Mouse (Mus musculus) embryo, embryonic 10.5 days (tissue): ENCODE results near the gene Magi1.
A peak's percentile ranks its signal among the peaks of the same experiment; 100 is the strongest.

Experiments used
- DNase-seq: peaks from one replicate; pipeline ENCODE4 v3.0.0-alpha.2; 2015; ENCODE audit warnings: low spot score

Gene Magi1

DNA sequence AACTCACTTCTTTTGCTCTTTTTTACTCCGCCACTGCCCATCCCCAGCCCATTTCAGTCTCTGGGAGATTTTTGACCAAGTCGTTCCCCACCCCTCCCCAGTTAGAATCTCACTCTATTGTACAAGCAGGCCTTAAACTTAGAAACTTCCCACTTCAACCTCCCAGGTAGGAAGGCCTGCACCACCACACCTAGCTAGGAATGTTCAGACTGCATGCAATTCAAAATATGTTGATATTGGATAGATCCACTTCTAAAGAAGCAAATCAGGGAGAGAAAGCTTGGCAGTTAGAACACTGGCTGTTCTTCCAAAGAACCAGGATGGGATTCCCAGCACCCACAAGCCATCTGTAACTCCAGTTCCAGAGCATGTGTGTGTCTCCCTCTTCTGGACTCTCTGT, 81.8 kb downstream of the Magi1 start:
- DNase-seq: no peak

DNA sequence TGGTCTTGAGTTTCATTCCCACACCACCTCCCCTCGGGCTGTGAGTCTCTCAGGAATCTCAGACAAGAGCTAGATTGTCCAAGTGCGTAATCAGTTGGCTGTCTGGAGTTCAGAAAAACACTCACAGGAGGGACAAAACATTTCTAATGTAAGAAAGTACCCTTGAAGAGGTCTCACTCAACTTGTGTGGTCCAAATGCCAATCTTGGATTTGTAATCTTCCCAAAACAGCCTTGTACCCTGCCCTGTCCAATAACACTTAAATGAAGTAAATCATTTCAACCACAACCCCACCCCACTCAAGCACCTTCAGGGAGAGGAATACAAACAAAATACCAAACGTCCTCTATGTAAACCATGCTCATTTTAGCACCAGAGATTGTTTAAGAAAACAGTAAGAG, 82.8 kb downstream of the Magi1 start:
- no peak for DNase-seq

DNA sequence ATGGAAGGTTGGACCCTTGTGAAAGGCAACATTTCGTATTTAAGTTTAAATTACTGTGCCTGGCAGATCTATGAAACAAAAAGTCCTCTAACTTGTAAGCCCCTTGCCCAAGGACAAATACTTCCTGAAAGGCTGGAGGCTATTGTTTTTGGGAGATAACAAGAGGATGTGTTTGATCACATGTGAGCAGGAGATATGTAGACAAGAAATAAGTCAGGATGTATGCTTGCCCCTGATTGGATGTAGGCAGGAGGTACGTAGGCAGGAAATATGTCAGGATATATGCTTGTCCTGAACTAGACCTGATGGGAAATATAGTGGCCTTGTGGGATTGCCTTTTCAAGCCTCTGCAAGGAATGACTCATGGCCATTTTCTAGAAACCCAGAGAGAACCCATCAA, 84.0 kb downstream of the Magi1 start:
- no peak for DNase-seq

DNA sequence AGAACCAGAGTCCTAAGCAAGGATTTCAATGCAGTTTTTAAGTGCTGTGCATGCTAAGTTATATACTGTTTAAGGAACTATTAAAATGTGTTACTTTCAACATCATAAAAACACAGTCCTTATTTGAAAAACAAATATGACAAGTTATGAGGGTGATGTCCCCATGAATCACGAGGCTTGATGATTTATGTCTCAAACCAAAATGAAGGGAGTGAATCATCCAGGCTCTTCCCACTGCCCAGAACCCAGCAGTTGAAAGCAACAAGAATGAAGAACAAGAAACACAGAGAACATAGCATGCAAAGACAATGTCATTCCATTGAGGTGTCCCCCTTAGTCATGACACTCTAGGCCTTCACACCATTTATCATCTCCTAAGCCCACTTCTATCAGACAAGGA, 85.9 kb downstream of the Magi1 start:
- no peak for DNase-seq

DNA sequence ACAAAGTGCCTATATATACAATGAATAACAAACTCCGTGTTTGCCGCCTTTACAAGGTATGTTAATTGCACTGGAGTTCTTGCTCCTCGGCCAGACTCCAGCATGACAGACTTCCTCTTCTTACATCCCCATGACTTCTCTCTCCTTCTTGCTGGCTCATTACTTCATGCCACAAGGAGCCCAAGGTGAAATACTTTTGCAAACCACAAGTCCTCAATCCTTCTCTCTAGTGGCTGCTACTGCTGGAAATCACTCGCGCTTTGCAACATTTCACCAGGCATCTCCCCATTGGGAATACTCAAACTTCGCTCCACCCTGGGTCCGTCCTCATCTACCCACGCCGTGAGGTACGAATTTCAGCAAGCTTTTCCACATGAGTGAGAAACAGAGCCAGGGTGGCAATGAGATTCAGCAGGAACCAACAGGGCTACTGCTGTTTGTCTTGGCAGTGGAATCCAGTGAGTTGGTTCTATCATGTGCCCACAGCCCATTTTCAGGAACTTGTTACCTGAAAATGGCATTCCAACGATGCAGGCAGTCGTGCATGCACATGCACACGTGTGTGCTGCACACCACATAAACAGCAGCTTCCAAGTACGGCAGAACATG, 88.3 kb downstream of the Magi1 start:
- no peak for DNase-seq

DNA sequence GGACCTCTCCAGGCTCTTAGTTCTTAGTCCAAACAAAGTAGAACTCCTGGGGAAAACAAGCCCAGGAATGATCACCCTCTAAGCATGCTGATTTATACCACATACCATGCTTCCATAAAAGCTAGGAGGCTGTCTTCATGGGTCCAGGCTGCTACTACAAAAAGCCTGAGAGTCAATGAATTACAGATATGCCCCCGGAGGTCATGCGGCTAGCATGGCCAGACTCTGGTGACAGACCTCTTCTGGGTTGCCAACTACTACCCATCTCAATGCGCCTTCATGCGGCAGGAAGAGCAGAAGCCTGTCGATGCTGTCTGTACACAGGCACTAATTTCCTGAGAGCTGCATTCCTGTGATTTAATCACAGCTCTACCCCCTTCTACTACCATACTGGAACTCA, 92.9 kb downstream of the Magi1 start:
- DNase-seq: no peak

DNA sequence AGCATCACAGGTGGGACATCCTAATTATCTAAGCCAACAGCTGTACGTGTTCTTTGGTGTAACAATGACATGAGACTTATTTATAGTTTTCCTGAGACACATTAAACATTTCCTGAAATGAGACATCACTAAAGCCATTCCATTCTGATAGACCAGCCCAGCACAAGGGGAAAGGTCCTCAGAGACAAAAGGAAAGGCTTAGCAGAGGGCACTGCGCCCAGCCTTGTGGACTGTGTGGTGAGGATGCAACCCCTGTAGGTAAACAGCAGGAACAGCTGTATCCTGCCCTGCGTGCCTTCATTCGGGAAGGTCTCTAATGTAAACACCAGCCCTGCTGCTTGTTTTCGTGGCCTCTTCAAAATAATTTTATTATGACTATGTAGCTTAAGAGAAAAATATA, 94.3 kb downstream of the Magi1 start:
- DNase-seq: no peak

DNA sequence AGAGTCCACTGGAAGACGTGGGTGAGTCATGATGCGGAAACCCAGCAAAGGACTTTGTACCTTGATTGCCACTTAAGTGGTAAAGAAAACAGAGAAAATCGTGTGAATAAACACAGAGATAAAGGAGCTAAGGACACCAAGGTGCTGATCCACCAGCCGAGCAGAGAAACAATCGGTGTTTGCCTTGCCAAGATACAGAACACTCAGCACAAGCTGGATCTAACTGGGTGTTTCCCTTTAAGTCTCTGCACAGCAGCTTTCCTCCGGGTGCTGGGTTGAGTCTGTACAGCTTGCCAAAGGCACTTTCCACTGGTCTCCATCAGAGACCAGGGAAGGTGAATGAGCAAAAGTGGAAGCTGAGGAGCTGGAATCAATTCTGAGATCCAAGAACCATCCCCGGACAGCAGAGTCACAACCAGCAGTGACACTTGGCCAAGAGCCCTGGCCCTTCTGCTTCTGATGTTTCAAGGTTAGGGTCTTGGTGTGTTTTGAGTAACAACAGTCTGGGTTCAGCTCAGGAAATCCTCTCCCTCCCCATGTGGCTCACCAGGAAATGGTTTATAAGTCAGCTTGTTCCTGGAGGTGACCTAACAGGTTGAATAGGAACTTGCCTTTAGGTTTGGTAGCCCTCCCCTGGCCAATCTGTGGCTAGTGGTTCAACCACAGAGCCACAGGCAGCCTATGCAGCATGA, 96.9 kb downstream of the Magi1 start:
- DNase-seq: no peak

DNA sequence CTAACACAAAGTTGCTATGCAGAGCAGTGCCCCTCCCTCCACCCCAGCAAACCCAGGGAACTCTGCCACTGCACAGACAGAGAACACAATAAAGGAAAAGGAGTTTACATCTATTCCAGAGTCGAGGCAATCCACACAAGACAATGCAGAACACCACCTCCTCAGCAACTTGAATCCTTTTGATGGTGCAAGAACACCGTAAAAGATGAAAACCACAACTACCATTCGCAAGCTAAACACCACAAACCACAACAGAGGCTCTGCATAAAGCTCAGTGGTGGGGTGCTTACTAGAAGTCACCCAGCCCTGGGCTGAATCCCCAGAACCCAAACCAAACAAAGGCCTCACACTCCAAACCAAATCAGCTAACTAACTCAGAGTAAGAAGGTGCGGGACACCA, 99.4 kb downstream of the Magi1 start:
- no peak for DNase-seq

DNA sequence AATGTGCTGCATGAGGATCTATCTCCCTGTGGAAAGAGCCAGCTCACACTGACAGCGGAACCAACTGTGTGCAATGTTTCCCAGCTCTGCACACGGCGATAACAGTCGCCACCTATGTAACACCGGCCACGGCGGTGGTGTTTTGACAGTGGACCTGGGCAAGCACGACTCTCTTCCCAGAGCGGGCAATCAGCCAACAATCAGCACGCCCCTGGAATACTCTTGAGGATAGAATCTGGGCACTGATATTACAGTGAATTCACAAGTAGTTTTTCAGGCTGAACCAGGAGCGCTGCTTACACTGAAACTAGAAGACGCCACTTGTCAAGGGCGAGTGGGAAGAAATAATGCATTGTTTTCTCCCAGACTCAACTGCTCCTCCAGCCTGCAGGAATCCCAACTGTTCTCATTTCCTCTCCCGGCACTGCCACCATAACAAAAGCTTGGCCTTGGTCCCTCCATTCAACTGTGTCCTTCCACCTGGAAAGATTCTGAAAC, 100.3 kb downstream of the Magi1 start:
- DNase-seq: no peak

DNA sequence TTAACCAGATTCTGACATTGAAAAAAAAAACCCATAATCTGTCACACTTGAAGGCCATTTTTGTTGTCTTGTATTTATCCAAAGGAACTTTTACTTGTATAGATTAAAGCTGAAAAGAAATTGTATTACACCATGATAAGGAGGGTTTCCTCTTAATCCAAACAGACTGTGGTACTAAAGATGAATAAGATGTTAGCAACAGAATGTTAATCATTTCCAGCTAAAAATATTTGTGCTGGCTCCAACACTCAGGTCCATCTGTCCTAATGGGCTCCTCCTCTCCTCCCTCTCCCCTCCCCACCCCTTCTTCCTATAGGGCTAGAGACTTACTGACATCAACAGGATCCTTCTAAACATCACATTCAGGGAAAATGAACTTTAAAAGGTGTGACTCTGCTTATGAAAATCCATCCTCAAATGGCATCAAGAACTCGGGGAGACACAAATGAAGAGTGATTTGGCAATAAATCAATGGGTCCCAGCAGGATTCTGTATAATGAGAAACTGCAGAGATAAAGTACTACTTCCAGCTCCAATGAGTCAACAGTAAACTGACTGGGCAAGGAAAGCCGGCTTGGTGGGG, 102.0 kb downstream of the Magi1 start:
- no peak for DNase-seq

DNA sequence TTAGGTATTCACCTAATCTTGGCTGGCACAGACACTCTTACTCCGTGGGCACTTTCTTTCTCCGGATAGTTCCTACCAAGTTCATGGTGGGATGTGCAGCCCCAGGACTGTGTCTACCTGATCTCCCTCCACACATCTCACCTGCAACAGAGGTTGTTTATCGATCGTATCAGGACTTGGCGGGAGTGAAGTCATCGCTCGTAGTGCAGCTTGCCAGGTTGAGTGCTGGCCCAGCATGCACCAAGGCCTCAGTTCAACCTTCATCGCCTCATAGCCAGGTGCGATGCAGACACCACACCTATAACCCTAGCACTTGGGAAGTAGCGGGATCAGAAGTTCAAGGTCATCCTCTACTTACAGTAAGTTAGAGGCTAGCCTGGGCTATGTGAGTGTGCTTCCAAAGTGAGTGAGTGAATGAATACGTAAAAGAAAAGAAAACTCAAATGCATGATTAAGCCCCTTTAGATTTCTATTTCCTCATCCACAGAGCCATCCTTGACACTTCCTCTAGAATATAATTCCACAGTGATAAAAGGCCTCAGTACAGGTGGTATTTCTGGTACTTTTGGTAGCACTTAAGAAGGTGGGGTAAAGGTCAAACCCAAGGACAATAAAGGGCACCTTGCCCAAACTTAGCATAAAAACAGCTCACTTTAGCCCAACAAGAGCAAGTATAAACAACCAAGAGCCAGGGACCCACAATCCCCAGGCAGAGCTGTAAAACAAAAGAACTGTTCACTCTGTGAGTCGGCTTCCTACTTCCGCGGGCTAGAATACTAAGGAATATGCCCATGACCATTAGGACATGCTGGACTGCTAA, 103.2 kb downstream of the Magi1 start:
- DNase-seq: no peak

DNA sequence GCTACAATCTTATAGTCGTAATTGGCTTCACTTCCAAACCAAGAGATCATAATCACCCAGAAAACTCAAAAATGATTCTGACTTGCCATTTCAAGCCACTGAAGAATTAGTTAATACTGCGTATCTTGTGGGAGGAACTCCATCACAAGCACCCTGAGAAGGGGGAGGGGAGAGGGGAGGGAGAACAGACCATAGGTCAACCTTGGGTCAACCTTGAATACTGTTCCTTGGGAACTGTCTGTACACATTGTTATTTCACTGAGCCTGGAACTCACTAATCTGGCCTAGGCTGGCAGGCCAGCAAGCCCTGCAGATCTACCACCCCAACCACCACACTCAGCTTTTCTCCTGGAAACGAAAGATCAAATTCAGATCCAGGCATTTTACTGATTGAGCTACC, 106.2 kb downstream of the Magi1 start:
- DNase-seq: peak; percentile 63

DNA sequence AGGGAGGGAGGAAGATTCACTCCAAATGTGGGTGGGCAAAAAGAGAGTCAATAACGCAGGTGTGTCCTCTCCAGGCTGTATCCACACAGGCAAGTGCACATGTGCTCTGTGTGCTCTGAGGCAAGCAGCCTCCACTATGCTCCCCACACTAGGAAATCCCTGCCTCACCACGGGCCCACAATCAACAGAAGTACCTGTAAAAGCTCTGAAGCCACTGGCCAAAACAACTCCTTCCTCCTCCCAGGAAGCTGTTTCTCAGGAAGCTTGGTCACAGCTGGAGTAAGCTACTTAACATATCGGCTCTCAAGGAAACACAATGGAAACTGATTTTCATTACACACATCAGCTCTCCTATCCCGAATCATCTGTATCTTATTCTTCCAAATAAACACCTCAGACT, 107.0 kb downstream of the Magi1 start:
- no peak for DNase-seq

DNA sequence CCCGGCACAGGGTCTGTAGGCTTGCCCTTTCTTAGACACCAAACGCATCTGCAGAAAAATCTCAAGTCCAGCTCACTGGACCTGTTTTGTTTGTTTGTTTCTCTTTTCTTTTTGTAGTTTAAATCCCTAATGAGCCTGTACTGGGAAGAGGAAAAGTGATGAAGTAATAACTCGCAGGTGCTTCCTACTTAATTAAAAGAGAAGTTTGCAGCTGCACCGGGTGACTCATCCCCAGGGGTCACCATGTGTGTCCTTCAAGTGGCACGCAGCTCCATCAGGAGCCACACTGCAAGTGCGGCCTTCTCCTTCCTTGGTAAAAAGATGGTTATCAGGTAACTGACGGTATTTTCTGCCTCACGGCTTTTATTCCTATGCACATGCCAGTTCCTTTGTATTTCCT, 112.5 kb downstream of the Magi1 start:
- no peak for DNase-seq

DNA sequence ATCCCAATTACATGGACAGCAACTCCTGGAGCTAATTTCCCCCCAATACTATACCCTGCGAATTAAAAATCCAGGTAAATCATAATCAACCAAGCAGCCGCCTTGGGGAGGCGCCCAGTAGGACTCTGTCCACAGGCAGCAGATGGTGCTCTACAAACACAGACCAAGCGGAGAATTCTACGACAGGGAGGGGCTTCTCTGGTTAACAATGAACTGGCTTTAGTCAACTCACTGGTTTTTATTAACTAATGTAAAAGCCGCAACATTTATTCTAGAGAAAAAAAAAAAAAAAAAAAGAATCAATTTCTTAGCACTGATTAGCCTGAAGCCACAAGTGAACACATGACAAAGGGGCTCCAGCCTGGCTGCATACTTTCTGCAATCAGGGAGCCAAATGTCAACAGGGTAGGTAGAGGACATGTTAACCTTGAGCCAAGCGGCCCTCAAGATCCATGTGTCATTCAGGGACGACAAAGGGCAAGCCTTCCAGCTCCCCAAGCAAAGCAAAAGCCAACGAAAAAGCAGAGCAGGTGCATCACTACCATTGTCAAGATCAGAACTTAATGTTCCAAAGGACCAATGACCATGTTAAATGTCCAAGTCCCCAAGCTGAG, 114.0 kb downstream of the Magi1 start:
- no peak for DNase-seq

DNA sequence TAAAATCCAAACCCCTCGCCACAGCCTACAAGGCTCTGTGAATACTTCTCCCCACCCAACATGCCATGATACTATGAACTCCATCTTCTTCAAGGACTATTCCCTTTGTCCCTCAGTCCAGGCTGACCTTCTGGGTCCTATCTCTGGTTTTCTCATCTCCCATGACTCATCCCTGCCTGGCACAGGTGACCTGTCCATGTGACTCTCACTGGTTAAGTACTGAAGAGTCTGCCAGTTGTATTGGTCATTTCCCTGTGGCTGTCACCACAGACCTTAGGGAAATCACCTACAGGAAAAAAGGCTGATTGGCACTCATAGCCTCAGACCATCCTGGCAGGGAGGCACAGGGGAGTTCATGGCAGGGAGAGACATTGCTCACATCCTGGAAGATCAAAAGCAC, 117.8 kb downstream of the Magi1 start:
- no peak for DNase-seq

DNA sequence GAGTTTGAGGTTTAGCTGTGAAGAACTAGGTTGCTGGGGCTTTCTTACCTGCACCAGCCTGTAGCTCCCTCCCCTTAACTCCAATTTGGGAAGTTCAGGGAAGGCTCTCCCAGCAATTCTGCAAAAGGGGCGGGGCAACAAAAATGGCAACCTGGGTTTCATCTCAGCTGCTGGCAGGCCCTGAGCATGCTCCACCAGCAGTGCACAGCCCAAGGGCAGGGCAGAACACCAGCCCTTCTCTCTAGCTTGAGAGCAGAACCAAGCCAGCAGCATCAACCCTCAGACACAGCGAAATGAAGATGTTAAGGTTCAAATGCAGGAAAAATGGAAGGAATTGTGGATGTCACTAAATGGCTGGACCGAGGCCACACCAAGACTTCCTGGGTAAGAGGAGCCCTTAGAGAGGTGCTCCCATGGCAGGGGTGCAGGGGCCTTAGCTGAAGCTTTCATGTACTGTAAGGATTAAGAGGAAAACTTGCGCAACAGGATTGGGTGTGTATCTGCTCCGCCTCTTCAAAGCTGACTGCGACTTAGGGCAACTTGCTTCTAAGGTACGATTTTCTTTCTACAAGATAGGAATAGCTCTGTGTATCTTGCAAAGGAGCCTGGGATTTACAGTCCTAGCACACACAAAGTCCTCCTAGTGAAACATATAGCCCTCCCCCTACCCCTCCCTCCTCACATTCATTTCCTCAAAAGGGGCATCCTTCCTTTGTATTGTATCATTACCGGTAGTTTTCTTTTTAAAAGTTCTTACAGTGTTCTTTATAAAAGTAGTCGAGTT, 118.8 kb downstream of the Magi1 start:
- no peak for DNase-seq

DNA sequence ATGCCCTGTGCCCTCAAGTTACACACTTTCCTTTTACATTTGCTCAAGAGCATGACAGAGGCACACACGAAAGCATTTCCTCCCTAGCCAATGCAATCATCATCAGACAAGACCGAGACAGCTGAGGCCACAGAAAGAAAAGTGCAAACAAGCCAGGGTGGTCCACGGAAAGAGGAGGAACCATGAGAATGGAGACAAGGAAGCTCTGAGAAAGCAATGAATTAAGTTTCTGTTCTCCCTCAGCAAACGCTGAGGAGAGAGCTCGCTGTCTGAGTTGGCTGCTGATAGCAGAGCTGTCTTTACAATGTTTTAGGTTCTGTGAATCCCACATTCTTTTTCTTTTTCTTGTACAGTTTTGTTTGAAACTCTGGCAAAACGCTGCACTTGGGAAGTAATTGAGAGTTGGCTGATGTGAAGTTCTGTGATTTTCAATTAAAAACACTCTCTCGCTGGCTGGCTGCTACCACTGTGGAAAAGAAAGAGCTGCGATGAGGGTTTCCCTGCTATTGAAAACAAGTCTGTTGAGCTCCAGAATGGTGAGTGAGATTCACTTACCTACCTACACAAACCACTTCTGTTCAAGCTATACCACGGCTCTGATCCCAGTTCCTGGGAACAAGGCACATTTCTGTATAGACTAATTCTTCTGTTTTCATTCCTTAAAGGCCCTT, 120.3 kb downstream of the Magi1 start:
- DNase-seq: peak; percentile 50

DNA sequence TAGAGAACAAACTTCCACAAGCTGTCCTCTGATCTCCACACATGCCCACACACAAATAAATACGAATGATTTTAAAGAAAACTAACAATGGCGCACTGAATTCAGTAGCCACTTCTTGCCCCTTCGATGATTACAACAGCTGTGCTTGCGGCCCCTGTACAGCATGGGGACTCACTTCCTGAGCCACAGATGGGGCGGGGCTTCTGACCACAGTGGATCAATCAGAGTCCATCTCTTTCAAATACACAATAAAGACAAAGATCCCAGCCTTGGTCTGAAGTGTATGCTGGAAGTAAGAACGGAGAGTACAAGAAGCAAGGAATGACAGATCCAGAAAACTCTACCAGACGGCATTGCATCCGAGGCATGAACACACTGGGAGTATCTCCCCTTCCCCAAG, 120.8 kb downstream of the Magi1 start:
- DNase-seq: peak; percentile 52

DNA sequence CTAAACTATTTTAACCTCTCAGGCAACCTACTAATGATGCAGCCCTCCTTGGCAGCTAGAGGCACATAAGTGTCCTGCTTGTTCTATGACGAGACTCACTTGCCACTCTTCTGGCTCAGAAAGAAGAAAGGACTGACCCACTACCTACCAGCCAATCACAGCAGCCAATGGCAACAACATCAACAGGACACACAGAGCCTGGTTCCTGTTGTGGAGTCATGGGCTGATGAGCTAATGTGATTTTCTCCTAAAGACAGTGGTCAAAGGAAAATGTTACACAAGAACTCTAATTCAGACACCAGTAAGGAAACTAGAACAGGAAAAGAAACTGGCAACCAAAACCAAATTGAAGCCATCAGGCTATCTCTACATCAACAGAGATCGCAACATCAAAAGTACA, 124.5 kb downstream of the Magi1 start:
- DNase-seq: no peak
